Mouse (Mus musculus): Measurements from ENCODE around the gene Cdca5.

GRCm38 (mm10) chr19:6063081-6063480 is 21.7 kb upstream of the Cdca5 start:
- no peak for TF ChIP-seq CTCF (IDR thresholded peaks at IDR 0.05; ENCODE audit: low read depth, low read length)
- no peak for TF ChIP-seq GATA2 (IDR thresholded peaks at IDR 0.05; ENCODE audit: borderline replicate concordance, low read depth, low read length)
- TF ChIP-seq POLR2AphosphoS5 (IDR thresholded peaks at IDR 0.05; ENCODE audit: insufficient replicate concordance, low read depth, low read length) = no peak
